Mouse (Mus musculus) Patski (cell line): Measurements from ENCODE around the gene Olfr486. TPM values are rescaled to one million over a fixed set of nuclear protein-coding genes. Genes with fewer than 3 reads are reported as not detected.
"Not testable (repeated sequence)": the region's sequence is repeated elsewhere in the genome, so short reads cannot be mapped to it uniquely, and the experiment has no call there.

Experiments used
- ATAC-seq: fragments of 100-300 bp; one replicate; pipeline ENCODE4 v1.8.0; 2021
- CTCF ChIA-PET: fragments of 350-600 bp; sonication (Branson Sonifier 250); formaldehyde crosslinking; loops from one replicate; lab custom pipeline; 2022; ENCODE audit warnings: inconsistent platforms; lab: Charles Lee
- POLR2A ChIA-PET: fragments of 350-600 bp; sonication (Branson Sonifier 250); formaldehyde crosslinking; loops from one replicate; lab custom pipeline; 2022; ENCODE audit warnings: antibody characterized with exemption, inconsistent platforms; lab: Charles Lee
- DNase-seq: peaks from one replicate; pipeline ENCODE4 v3.0.0-alpha.2; 2011; ENCODE audit warnings: low read depth, low spot score
- H3K27me3 ChIP-seq: fragments of 371-371 bp; one replicate; pipeline ENCODE4 v1.5.1; 2021
- CTCF ChIP-seq: fragments of 100-300 bp; IDR thresholded peaks from one replicate; pipeline ENCODE4 v1.5.1; 2021
- in situ Hi-C: fragments of 300-500 bp; cut with MboI; formaldehyde crosslinking; loops from 3 replicates; pipeline ENCODE4 v1.11.1; 2018; ENCODE audit warnings: low pct_unique_long_range_greater_than_20kb, mixed read lengths
- polyA plus RNA-seq: library from polyadenylated mRNA; unstranded; gene quantifications from one replicate; pipeline ENCODE4 v1.2.3, GENCODE M21; 2021

The Olfr486 gene
- polyA plus RNA-seq, result not detected

DNA sequence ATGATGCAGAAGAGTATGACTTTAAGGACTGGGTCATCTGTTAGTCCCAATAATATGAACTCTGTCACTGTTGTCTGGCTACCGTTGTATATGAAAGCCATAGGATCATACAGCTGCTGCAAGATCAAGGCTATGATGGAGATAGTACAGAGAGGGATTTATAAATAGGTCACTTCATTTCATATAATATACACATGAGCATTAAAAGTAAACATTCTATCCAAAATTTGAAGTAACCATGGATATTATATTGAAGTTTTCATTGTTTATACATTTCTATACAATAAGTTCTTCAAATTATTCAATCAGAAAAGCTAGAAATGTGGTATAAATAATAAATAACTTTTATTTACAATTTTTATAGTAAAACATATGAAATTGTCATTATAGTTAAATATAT lies at the start of gene Olfr486:
Olfr486 (minus strand) TSS at position 101 of the 400 bp plus-strand sequence.
- DNase-seq, H3K27me3 ChIP-seq, in situ Hi-C loops, CTCF ChIA-PET, POLR2A ChIA-PET, ATAC-seq: not testable (repeated sequence)

GRCm38 (mm10) chr7:108214536-108214935 lies 42.0 kb upstream of the Olfr486 start, which contains the start of gene Olfr487:
Gene Olfr487, minus strand, starts transcription at chr7:108214636.
- DNase-seq, in situ Hi-C loops, ATAC-seq, H3K27me3 ChIP-seq, POLR2A ChIA-PET, CTCF ChIA-PET: not testable (repeated sequence)

- TF ChIP-seq CTCF, result no peak
- in situ Hi-C loops, result no loop called here
- no peak for DNase-seq
- no peaks in the 10 kb centered on the region for H3K27me3 ChIP-seq
- CTCF ChIA-PET, result no interaction called here
- no peak for ATAC-seq
- POLR2A ChIA-PET, result no interaction called here
Measured at GRCm38 (mm10) chr7:108196938-108197337, 24.4 kb upstream of the Olfr486 start.

GRCm38 (mm10) chr7:108196337-108196736 lies 23.8 kb upstream of the Olfr486 start:
- DNase-seq, CTCF ChIA-PET, H3K27me3 ChIP-seq, ATAC-seq, in situ Hi-C loops, POLR2A ChIA-PET: not testable (repeated sequence)

GRCm38 (mm10) chr7:108192714-108193113 lies 20.2 kb upstream of the Olfr486 start:
- DNase-seq, CTCF ChIA-PET, ATAC-seq, in situ Hi-C loops, H3K27me3 ChIP-seq: not testable (repeated sequence)
- POLR2A ChIA-PET, result interaction anchor here (0.7 kb wide), 1 partner anchor 861 kb away, joined by 3 read pairs; no protein-coding TSS in a partner anchor

- in situ Hi-C loops, CTCF ChIA-PET: not testable (repeated sequence)
Measured at GRCm38 (mm10) chr7:108191196-108191595, 18.7 kb upstream of the Olfr486 start.

GRCm38 (mm10) chr7:108185237-108185636 lies 12.7 kb upstream of the Olfr486 start:
- ATAC-seq, H3K27me3 ChIP-seq, in situ Hi-C loops, DNase-seq, POLR2A ChIA-PET, CTCF ChIA-PET: not testable (repeated sequence)

More at GRCm38 (mm10) chr7:108191196-108191595, 18.7 kb upstream of the Olfr486 start:
- ATAC-seq, H3K27me3 ChIP-seq, POLR2A ChIA-PET, DNase-seq: not testable (repeated sequence)

DNA sequence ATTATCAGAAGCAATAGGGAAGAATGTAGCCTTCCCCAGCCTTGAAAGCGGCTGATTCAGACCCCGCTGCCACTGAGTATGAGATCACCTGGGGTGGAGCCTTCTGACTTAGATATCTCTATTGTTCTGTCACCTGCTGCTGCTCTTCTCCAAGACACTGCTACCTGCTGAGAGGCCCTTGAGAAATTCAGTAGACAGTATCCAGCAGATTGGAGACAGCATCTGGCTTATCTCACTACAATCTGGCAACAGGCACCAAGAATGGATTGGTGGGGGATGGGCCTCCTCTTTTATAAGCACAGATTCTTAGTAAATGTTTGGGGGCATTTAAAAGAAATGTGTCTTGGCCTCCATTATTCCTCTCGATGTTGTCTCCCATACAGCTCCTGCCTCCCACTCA lies 11.9 kb upstream of the Olfr486 start:
- DNase-seq, ATAC-seq, POLR2A ChIA-PET, in situ Hi-C loops, H3K27me3 ChIP-seq, CTCF ChIA-PET: not testable (repeated sequence)

DNA sequence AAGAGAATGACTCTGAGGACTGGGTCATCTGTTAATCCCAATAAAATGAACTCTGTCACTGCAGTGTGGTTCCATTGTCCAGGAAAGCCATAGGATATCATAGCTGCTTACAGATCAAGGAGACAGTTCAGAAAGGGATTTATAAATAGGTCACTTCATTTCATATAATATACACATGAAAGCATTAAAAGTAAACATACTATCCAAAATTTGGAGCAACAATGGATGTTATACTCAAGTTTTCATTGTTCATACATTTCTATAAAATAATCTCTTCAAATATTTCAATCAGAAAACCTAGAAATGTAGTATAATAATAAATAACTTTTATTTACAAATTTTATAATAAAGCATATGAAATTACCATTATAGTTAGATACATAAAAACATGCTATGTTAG lies 12.8 kb downstream of the Olfr486 start, which contains the start of gene Olfr485:
Olfr485 (minus strand) TSS at position 101 of the 400 bp plus-strand sequence.
- POLR2A ChIA-PET, result no interaction called here
- CTCF ChIA-PET, result no interaction called here
- DNase-seq (no peak), ATAC-seq (no peak)
- H3K27me3 ChIP-seq, result no peaks in the 10 kb centered on the region
- in situ Hi-C loops, result no loop called here
- no peak for TF ChIP-seq CTCF

- DNase-seq (no peak), ATAC-seq (no peak)
- H3K27me3 ChIP-seq, result no peaks in the 10 kb centered on the region
- TF ChIP-seq CTCF, result no peak
- in situ Hi-C loops, result no loop called here
- ChIA-PET CTCF (no interaction called here), POLR2A (no interaction called here)
Measured at GRCm38 (mm10) chr7:108127349-108127748, 45.2 kb downstream of the Olfr486 start, which contains the start of gene Olfr484. Gene Olfr484, minus strand, starts transcription at chr7:108127449.

Other genes with a start within 250 kb of the Olfr486 start
- gene Olfr473, start 242.3 kb downstream of the Olfr486 start, polyA plus RNA-seq, result not detected
- gene Olfr474, start 218.1 kb downstream of the Olfr486 start, polyA plus RNA-seq, result not detected
- not detected for gene Olfr476, start 207.9 kb downstream of the Olfr486 start, polyA plus RNA-seq
- 0.01 TPM for gene Olfr477, start 186.0 kb downstream of the Olfr486 start, polyA plus RNA-seq
- not detected for gene Olfr478, start 138.8 kb downstream of the Olfr486 start, polyA plus RNA-seq
- not detected for gene Olfr479, start 122.0 kb downstream of the Olfr486 start, polyA plus RNA-seq
- gene Olfr480, start 105.4 kb downstream of the Olfr486 start, polyA plus RNA-seq, result not detected
- gene Olfr481, start 92.9 kb downstream of the Olfr486 start, polyA plus RNA-seq, result not detected
- gene Olfr482, start 75.2 kb downstream of the Olfr486 start, polyA plus RNA-seq, result 9.6 TPM
- not detected for gene Olfr483, start 71.9 kb downstream of the Olfr486 start, polyA plus RNA-seq
- not detected for gene Olfr484, start 45.3 kb downstream of the Olfr486 start, polyA plus RNA-seq
- gene Olfr485, start 12.9 kb downstream of the Olfr486 start, polyA plus RNA-seq, result not detected
- not detected for gene Olfr487, start 41.9 kb upstream of the Olfr486 start, polyA plus RNA-seq
- gene Olfr488, start 85.6 kb upstream of the Olfr486 start, polyA plus RNA-seq, result not detected
- gene Olfr490, start 116.2 kb upstream of the Olfr486 start, polyA plus RNA-seq, result not detected
- gene Olfr491, start 140.7 kb upstream of the Olfr486 start, polyA plus RNA-seq, result not detected
- not detected for gene Olfr492, start 150.9 kb upstream of the Olfr486 start, polyA plus RNA-seq
- not detected for gene Olfr493, start 174.2 kb upstream of the Olfr486 start, polyA plus RNA-seq
- not detected for gene Olfr494, start 192.6 kb upstream of the Olfr486 start, polyA plus RNA-seq
- gene Olfr495, start 220.4 kb upstream of the Olfr486 start, polyA plus RNA-seq, result not detected
- gene Olfr497, start 247.7 kb upstream of the Olfr486 start, polyA plus RNA-seq, result not detected